Mouse (Mus musculus) lung, adult 2 months (tissue): Measurements from ENCODE around the gene Hoxc6.

ENCODE experiments used
- CTCF ChIP-seq: fragments of 200-500 bp; IDR thresholded peaks from 2 replicates; pipeline ENCODE4 v1.5.1; 2011; ENCODE audit warnings: mild to moderate bottlenecking, low read length, control low read depth; ENCODE audit not compliant: insufficient read depth
- POLR2A ChIP-seq: fragments of 200-500 bp; IDR thresholded peaks from 2 replicates; pipeline ENCODE4 v1.6.1; 2011; ENCODE audit warnings: low read depth, mild to moderate bottlenecking, control low read depth, low read length, borderline replicate concordance; ENCODE audit errors: extremely low read depth

DNA sequence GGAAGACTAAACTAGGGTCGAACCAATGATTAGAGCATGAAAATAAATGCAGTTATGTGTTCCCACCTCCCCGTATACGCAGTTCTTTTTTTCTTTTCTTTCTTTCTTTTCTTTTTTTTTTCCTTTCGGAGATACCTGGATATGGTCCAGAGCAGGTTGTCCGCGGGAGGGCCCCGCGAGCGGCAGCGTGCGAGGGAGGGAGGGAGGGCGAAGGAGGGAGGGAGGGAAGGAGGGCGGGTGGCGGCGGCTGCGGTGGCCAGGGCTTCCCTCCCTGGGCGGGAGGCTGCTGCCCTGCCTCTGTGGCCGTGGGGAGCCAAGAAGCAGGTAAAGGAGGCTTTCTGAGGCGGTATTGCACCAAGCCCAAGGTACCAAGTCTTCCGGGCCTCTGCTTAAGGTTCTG, 21.9 kb upstream of the Hoxc6 start, which contains the start of gene Hoxc9:
- TF ChIP-seq CTCF (no peak), POLR2A (no peak)
